ENCODE assay signal across 8 mouse cellular contexts in the genomic region with DNA sequence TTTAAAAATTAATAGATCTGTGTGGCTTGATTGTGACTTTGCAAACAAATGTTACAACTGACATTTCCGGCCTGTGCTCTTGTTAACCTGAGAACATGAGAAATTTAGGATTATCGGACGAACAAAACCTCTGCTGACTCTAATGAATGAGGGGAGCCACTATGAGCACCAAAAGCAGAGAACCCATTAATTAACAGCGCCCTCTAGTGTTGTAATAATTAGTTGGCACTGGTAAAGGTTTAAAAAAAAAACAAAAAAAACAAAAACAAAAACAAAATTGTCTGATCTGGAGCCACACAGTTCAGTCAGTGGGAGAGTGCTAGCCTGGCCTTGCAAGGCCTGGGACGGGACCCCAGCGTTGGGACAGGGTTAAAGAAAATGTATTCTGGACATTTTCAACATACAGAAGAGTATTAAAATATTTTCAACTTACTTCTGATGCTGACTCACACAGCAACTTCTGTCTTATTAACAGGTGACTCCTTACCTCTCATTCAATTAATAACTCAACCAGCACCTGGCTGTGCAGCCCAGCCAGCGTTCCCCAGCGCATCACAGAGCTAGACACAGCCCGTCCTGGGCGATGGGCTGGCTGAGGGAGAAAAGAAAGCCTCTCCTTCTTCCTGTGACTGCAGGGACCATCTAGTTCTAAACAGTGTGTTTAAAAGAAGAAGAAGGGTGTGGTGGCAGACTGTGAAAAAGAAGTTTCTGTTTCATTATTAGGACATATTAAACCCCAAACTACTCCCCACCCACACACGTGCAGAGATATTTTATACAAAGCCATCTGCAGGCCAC. TPM values are rescaled to one million over a fixed set of nuclear protein-coding genes. Genes with fewer than 3 reads are reported as not detected.
DNase-seq lines count a peak whose midpoint lies in the region; ATAC-seq lines count a peak whose summit lies in the region.

No protein-coding gene starts in this region.

- no peak overlapping the region for H3K9ac ChIP-seq in kidney, embryonic 16.5 days (replicated peaks; ENCODE audit: low read length)

- intact Hi-C loops in heart, postnatal 36 days (cut with DNase I): loop anchor here (2.0 to 5.0 kb wide), 4 partner anchors 33 to 292 kb away; no protein-coding TSS in a partner anchor

- WGBS in kidney, embryonic 16.5 days: 42% methylated on average over 11 of the region's 11 CpGs

- DNase-seq in heart, adult 8-10 months (ENCODE audit: low spot score): peak; percentile 61
- no peak for DNase-seq in heart, postnatal 36 days
- DNase-seq in 416B (ENCODE audit: low read depth): peak; percentile 62
- DNase-seq in ZHBTc4 (ENCODE audit: low read depth, low spot score): peak; percentile 52
- DNase-seq in adrenal gland, adult 2 months: no peak
- no peak for DNase-seq in spleen, postnatal 14 days (ENCODE audit: low spot score in 2 of 2)
- no peak for DNase-seq in urinary bladder, postnatal 10 days (ENCODE audit: low spot score)

- peaks cover 20% of the 10 kb centered on the region for H3K4me1 ChIP-seq in kidney, embryonic 16.5 days (ENCODE audit: insufficient read depth, low read length)

- H3K27ac ChIP-seq in kidney, embryonic 16.5 days (ENCODE audit: low read length): peak overlapping the region; percentile 8; the same call in 1 of the 2 replicates

- ATAC-seq in kidney, embryonic 16.5 days (ENCODE audit: low FRiP score, low TSS enrichment): no peak; the same call in 1 of the 2 replicates

- no peak overlapping the region for H3K4me2 ChIP-seq in kidney, embryonic 16.5 days (replicated peaks; ENCODE audit: low read depth, low read length)

- H3K27me3 ChIP-seq in kidney, embryonic 16.5 days (ENCODE audit: insufficient read depth, low read length): no peaks in the 10 kb centered on the region

- H3K36me3 ChIP-seq in kidney, embryonic 16.5 days (ENCODE audit: insufficient read depth, low read length): no peaks in the 10 kb centered on the region

- H3K9me3 ChIP-seq in kidney, embryonic 16.5 days (ENCODE audit: low read length): no peaks in the 10 kb centered on the region

- H3K4me3 ChIP-seq in kidney, embryonic 16.5 days (ENCODE audit: low read length): no peak overlapping the region

RNA-seq across cellular contexts. Expression of a gene that starts 30.7 kb away (rescaled TPM):
- 10 to 100 TPM; 14.5 to 19.5 (median 16.1) TPM for total RNA-seq in heart, adult 8-10 months (2022)
- total RNA-seq in heart, postnatal 36 days (2021): 10 to 100 TPM; 13.0 to 14.1 TPM
- 15.2 and 17.7 TPM in 2 replicates for polyA plus RNA-seq in kidney, embryonic 16.5 days (2015; fragmentation: Nextera tagmentation; extraction: Ambion mirVana)
- 100 to 1,000 TPM in 1 of 2 experiments, 10 to 100 TPM in 1; 80.6 to 206 TPM for total RNA-seq in adrenal gland, adult 2 months (2021)
- polyA plus RNA-seq in adrenal gland, adult 2 months (2012; rRNA removed): 45.5 and 59.7 TPM in 2 replicates

Comparison
In these comparisons a context has a peak if more than half of its experiments do, and no peak if none do; other contexts are left out.
1. DNase-seq: peak in heart, adult 8-10 months (single experiment), 416B (single experiment) and ZHBTc4 (single experiment); none in heart, postnatal 36 days (0 of 2), adrenal gland, adult 2 months (single experiment), spleen, postnatal 14 days (0 of 2) and urinary bladder, postnatal 10 days (single experiment).